Mouse (Mus musculus): ENCODE data around the gene Gabpb1.

Gabpb1 gene

DNA sequence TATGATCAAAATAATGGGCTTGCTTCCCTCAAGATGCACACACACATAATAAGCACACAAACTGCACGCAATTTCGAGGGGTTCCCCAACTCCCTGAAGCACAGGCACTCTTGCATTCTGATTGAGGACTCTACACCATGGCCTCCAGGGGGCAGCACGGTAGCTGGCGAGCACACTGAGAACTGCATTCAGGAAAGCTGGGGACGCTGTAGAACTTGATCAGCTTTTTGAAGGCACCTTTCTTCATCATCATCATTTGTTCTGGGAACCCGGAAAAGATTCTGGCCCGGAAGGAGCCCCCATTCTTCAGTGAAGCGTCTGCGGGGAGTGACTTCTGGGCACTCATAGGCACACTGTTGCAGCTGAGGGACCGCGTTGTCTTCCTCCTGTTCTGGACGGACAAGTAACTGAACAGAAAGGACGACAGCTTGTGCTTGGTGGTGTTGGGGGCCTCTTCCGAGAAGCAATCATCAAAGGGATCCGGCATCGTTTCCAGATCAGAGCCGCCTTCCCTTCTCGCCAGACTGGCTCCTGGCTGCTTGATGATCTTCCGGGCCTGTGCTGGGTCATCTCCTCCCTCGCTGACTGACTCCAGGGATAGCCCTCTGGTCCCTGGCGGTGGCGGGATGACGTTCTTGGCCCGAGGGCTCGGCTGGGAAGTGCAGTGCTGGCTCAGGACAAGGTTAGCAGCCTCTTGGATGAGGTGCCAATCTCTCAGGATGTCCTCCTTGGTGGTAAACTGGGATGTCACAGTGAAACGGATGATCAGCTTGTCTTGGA lies 82.1 kb downstream of the Gabpb1 start:
- DNase-seq (ENCODE audit: low spot score in 2 of 2) = peak in 1 of 2 experiments; percentile 58

DNA sequence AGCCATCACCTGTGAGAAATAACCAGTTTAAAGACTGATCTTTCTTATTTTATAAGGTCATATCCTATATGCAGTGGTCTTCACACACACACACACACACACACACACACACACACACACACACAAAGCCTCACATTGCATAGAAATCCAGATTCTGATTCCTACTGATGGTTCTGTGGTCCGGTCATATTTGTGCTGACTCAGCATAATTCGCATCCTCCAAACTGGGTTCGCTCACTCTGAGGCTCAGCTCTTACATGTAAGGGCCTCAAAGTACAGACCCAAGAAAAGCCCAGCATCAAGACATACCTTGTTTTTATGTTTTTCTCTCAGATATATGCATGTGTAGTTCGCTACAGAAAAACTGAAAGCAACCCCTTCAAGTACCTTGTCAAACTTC lies 84.8 kb downstream of the Gabpb1 start:
- no peak for DNase-seq (ENCODE audit: low spot score in 2 of 2)

GRCm38 (mm10) chr2:126587468-126587867 lies 88.7 kb downstream of the Gabpb1 start:
- DNase-seq (ENCODE audit: low spot score in 2 of 2) = no peak

DNA sequence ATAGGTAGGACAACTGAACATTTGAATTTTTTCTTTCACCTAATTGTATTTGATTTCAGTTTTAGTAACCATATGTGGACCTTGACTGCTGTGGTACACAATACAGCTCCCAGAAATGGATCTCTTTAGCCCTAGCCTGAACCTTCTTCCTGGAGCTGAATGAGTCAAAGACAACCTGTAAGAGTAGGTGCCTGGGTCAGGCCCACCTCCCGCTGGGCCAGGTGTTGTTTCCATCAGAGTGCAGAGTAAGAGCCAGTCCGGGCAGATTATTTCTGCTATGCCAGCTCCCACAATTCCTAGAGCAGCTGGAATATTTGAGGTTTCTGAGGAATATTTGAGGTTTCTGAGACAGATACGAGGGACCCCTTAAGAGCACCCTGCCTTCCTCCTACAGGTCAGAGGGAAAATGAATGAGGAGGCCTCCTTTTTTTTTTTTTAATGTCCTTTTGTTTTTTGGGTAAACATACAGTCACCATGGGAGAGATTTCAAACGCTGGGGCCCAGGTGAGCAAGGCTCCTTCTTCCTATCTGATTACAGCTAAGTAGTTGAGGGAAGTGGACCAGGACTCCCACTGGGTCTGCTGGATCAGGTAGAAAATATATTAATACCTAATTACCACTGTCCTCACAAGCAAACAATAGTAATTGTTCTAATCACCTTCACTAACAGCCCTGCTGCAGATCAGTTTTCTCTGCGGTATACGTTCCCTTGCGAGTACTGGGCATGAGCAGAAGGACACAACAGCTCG lies 91.3 kb downstream of the Gabpb1 start:
- DNase-seq (ENCODE audit: low spot score in 2 of 2) = no peak

GRCm38 (mm10) chr2:126583960-126584359 lies 92.2 kb downstream of the Gabpb1 start:
- no peak for DNase-seq (ENCODE audit: low spot score in 2 of 2)

DNA sequence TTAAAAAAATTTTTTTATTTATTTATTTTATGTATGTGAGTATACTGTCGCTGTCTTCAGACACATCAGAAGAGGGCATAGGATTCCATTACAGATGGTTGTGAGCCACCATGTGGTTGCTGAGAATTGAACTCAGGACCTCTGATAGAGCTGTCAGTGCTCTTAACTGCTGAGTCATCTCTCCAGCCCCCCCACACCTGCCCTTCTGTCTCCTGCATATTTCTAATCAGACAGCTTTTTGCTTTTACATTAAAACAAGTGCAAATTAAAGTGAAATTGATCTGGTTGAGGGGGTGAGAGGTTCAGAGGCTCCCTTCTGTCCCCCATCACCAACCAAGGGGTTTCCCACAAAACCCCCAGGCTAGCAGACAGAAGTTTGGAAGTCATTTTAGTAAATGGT lies 96.9 kb downstream of the Gabpb1 start:
- no peak for DNase-seq (ENCODE audit: low spot score in 2 of 2)
